Mouse (Mus musculus) activated CD4-positive, CD25-positive, alpha-beta regulatory T cell, adult 9 weeks (primary cell): ENCODE results near the gene Slc1a4. TPM values are rescaled to one million over a fixed set of nuclear protein-coding genes. Genes with fewer than 3 reads are reported as not detected.

Source experiments
- polyA plus RNA-seq: library from polyadenylated mRNA; unstranded; fragments of 100-300 nt; shearing (Covaris generic); gene quantifications from one replicate; pipeline ENCODE4 v1.2.1, GENCODE M21; 2017

Gene Slc1a4
- 1.1 TPM for polyA plus RNA-seq

GRCm38 (mm10) chr11:20332561-20333514 is at the start of gene Slc1a4:
Gene Slc1a4, minus strand, starts transcription at chr11:20332713.

Other genes with a start within 250 kb of the Slc1a4 start
- gene Actr2, start 219.8 kb downstream of the Slc1a4 start, polyA plus RNA-seq: 210 TPM
- 151 TPM for gene Rab1a, start 131.3 kb downstream of the Slc1a4 start, polyA plus RNA-seq
- 30.9 TPM for gene Cep68, start 83.3 kb downstream of the Slc1a4 start, polyA plus RNA-seq
- 30.3 TPM for gene Sertad2, start 210.5 kb upstream of the Slc1a4 start, polyA plus RNA-seq